Mouse (Mus musculus) megakaryocyte-erythroid progenitor cell, adult 5 weeks (primary cell): ENCODE measurements around the gene Vps13d. TPM values are rescaled to one million over a fixed set of nuclear protein-coding genes. Genes with fewer than 3 reads are reported as not detected.

ENCODE experiments used
- polyA plus RNA-seq: library from polyadenylated mRNA; stranded (reverse); fragments of >175 nt; gene quantifications from 2 replicates; pipeline ENCODE4 v1.2.3, GENCODE M21; 2012

Gene Vps13d
- polyA plus RNA-seq, result 10.6 and 16.2 TPM in 2 replicates

GRCm38 (mm10) chr4:145194559-145195162 is at the start of gene Vps13d:
Vps13d (minus strand) TSS chr4:145195005.

Other genes starting within 250 kb of the Vps13d start
- 50.7 and 73.1 TPM in 2 replicates for gene Tnfrsf1b, start 51.9 kb upstream of the Vps13d start, polyA plus RNA-seq
- gene Tnfrsf8, start 120.2 kb upstream of the Vps13d start, polyA plus RNA-seq, result 0.17 and 0.23 TPM in 2 replicates